Mouse (Mus musculus) cerebellum, postnatal 36 days (tissue): ENCODE data around the gene Mink1.
A peak's percentile ranks its signal among the peaks of the same experiment; 100 is the strongest.

Experiments
- DNase-seq, 2 experiments: peaks; one replicate each; pipeline ENCODE4 v3.0.0; 2021 to 2022; ENCODE audit warnings: mixed read lengths in 2 of 2

The Mink1 gene

GRCm38 (mm10) chr11:70638293-70638692 is 75.6 kb downstream of the Mink1 start:
- DNase-seq = no peak

GRCm38 (mm10) chr11:70638714-70639278 is 76.1 kb downstream of the Mink1 start, which contains the start of gene Gp1ba:
Gene Gp1ba (plus strand): TSS chr11:70639122.
- no peak for DNase-seq

GRCm38 (mm10) chr11:70639976-70640375 is 77.3 kb downstream of the Mink1 start:
- DNase-seq = no peak

GRCm38 (mm10) chr11:70641241-70641640 is 78.6 kb downstream of the Mink1 start:
- DNase-seq = no peak

- no peak for DNase-seq
Measured at GRCm38 (mm10) chr11:70643051-70643450, 80.4 kb downstream of the Mink1 start.

- no peak for DNase-seq
Measured at GRCm38 (mm10) chr11:70644564-70645103, 82.0 kb downstream of the Mink1 start.

- DNase-seq = no peak
Measured at GRCm38 (mm10) chr11:70645461-70646258, 83.0 kb downstream of the Mink1 start.

GRCm38 (mm10) chr11:70646259-70646555 is 83.5 kb downstream of the Mink1 start:
- DNase-seq = no peak

GRCm38 (mm10) chr11:70646691-70647650 is 84.3 kb downstream of the Mink1 start, which contains the start of the genes Rnf167 and Slc25a11:
Gene Rnf167 (plus strand): TSS chr11:70647235.
Gene Slc25a11 (minus strand): TSS chr11:70647479.
- peak; percentile 96 for DNase-seq

GRCm38 (mm10) chr11:70647716-70648420 is 85.2 kb downstream of the Mink1 start:
- DNase-seq = peak in 1 of 2 experiments; percentile 28

GRCm38 (mm10) chr11:70648512-70648911 is 85.8 kb downstream of the Mink1 start:
- DNase-seq = no peak

- DNase-seq = no peak
Measured at GRCm38 (mm10) chr11:70649185-70649734, 86.6 kb downstream of the Mink1 start.

- no peak for DNase-seq
Measured at GRCm38 (mm10) chr11:70650322-70651175, 87.9 kb downstream of the Mink1 start.

- DNase-seq = no peak
Measured at GRCm38 (mm10) chr11:70651391-70651790, 88.7 kb downstream of the Mink1 start.

- no peak for DNase-seq
Measured at GRCm38 (mm10) chr11:70652029-70652883, 89.6 kb downstream of the Mink1 start.

- DNase-seq = no peak
Measured at GRCm38 (mm10) chr11:70652884-70653344, 90.2 kb downstream of the Mink1 start.

- peak; percentile 60 to 71 for DNase-seq
Measured at GRCm38 (mm10) chr11:70653345-70654197, 90.9 kb downstream of the Mink1 start.

GRCm38 (mm10) chr11:70654198-70654922 is 91.7 kb downstream of the Mink1 start, which contains the start of gene Pfn1:
Gene Pfn1 (minus strand): TSS chr11:70654644.
- DNase-seq = peak; percentile 71 to 80
